Mouse (Mus musculus): Measurements from ENCODE around the gene Ubqlnl. TPM values are rescaled to one million over a fixed set of nuclear protein-coding genes. Genes with fewer than 3 reads are reported as not detected.

The Ubqlnl gene
- polyA plus RNA-seq, 1 experiment from 2014 or later = not detected

- Histone ChIP-seq H3K9ac (ENCODE audit: low read depth, low read length) (no peak overlapping the region), H3K4me2 (ENCODE audit: low read length) (no peak overlapping the region), H3K27ac (ENCODE audit: low read length) (no peak overlapping the region), H3K4me1 (ENCODE audit: control insufficient read depth, insufficient read depth, low read length) (no peaks in the 10 kb centered on the region), H3K9me3 (replicated peaks; ENCODE audit: control insufficient read depth, low read length, poor library complexity, severe bottlenecking) (no peaks in the 10 kb centered on the region), H3K4me3 (ENCODE audit: low read depth, low read length) (no peak overlapping the region), H3K27me3 (ENCODE audit: control insufficient read depth, insufficient read depth, low read depth, low read length) (no peaks in the 10 kb centered on the region), H3K36me3 (ENCODE audit: control insufficient read depth, insufficient read depth, low read length) (no peaks in the 10 kb centered on the region)
- 82% methylated on average over 6 of the region's 6 CpGs for WGBS
- no peak for ATAC-seq
Observed at GRCm38 (mm10) chr7:104167105-104167504, 16.7 kb upstream of the Ubqlnl start.

- no peak for ATAC-seq
- Histone ChIP-seq H3K9ac (ENCODE audit: low read depth, low read length) (no peak within 1 kb of the TSS), H3K27ac (ENCODE audit: low read length) (no peak within 1 kb of the TSS), H3K36me3 (ENCODE audit: control insufficient read depth, insufficient read depth, low read length) (no peaks in the 10 kb centered on the region), H3K4me2 (ENCODE audit: low read length) (no peak within 1 kb of the TSS), H3K4me3 (ENCODE audit: low read depth, low read length) (no peak within 1 kb of the TSS), H3K4me1 (ENCODE audit: control insufficient read depth, insufficient read depth, low read length) (no peaks in the 10 kb centered on the region), H3K9me3 (replicated peaks; ENCODE audit: control insufficient read depth, low read length, poor library complexity, severe bottlenecking) (no peaks in the 10 kb centered on the region), H3K27me3 (ENCODE audit: control insufficient read depth, insufficient read depth, low read depth, low read length) (no peaks in the 10 kb centered on the region)
- WGBS = 74% methylated on average over 3 of the region's 3 CpGs
Observed at GRCm38 (mm10) chr7:104143179-104143578, 7.2 kb downstream of the Ubqlnl start, which contains the start of gene Ubqln3. TSS of gene Ubqln3 (minus strand) at chr7:104143279.

DNA sequence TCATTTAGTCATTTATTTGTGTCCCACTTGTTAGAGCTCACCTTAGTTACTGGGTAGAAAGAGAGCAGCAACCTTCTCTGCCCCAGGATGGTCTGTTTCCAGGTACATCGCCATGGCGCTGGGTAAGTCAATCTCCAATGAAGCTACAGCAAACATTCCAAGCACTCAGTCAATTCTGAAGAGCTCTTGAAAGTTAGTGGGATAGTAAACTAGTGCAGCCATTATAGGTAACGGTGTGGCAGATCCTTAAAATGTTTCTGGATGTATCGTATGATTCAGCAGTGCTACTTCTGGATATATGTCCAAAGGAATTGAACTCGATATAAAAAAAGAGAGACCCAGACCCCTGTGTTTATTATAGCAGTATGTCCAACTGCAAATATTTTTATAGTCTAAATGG is 13.1 kb downstream of the Ubqlnl start, which contains the start of gene Olfr643:
TSS of gene Olfr643 (minus strand) at position 101 of the 400 bp plus-strand sequence.
- Histone ChIP-seq H3K9ac (ENCODE audit: low read depth, low read length) (no peak within 1 kb of the TSS), H3K4me3 (ENCODE audit: low read depth, low read length) (no peak within 1 kb of the TSS), H3K4me1 (ENCODE audit: control insufficient read depth, insufficient read depth, low read length) (no peaks in the 10 kb centered on the region), H3K27me3 (ENCODE audit: control insufficient read depth, insufficient read depth, low read depth, low read length) (no peaks in the 10 kb centered on the region), H3K36me3 (ENCODE audit: control insufficient read depth, insufficient read depth, low read length) (no peaks in the 10 kb centered on the region), H3K9me3 (replicated peaks; ENCODE audit: control insufficient read depth, low read length, poor library complexity, severe bottlenecking) (no peaks in the 10 kb centered on the region), H3K4me2 (ENCODE audit: low read length) (no peak within 1 kb of the TSS), H3K27ac (ENCODE audit: low read length) (no peak within 1 kb of the TSS)
- ATAC-seq = no peak
- WGBS = 88% methylated on average over 5 of the region's 5 CpGs

DNA sequence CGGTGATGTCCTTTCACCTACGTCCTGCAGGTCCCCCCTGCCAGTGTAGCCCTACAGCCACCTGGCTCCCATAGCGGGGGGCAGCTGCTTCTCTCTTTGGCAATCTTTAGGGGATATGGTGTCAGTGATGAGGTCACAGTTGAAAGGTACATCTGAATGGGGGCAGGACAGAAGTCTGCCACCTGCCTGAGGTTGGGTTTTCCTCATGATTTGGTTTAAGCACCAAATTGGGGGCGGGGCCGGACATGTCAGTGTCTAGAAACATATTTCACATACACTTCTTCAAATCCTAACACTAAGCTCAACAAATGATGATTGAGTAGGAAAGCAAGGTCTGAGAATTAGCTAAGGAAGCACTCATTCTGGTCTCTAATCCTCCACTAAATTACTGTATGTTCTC is 20.6 kb downstream of the Ubqlnl start, which contains the start of gene Ubqln5:
TSS of gene Ubqln5 (minus strand) at position 101 of the 400 bp plus-strand sequence.
- WGBS = 90% methylated on average over 5 of the region's 5 CpGs
- no peak for ATAC-seq
- H3K9me3 ChIP-seq (replicated peaks; ENCODE audit: control insufficient read depth, low read length, poor library complexity, severe bottlenecking) = no peaks in the 10 kb centered on the region; the same call in 1 of the 2 replicates

DNA sequence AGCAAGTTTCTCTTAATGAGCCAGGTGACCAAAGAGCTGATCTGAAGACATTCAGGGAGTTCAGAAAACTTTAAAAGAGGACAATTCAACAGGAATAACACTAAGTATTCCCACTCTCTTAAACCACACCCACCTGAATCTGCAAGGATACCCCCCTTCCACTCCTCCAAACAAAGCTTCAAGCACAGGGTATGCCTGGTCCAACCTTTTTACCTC is 45.7 kb downstream of the Ubqlnl start, which contains the start of gene Olfr646:
TSS of gene Olfr646 (plus strand) at position 117 of the 216 bp plus-strand sequence.
- no peak within 1 kb of the TSS for H3K27ac ChIP-seq (ENCODE audit: low read length)
- H3K4me2 ChIP-seq (ENCODE audit: low read length) = no peak within 1 kb of the TSS
- no peak within 1 kb of the TSS for H3K4me3 ChIP-seq (ENCODE audit: low read depth, low read length)

More for the DNA sequence above, 20.6 kb downstream of the Ubqlnl start, which contains the start of gene Ubqln5:
- Histone ChIP-seq H3K4me1 (ENCODE audit: control insufficient read depth, insufficient read depth, low read length) (no peaks in the 10 kb centered on the region), H3K27me3 (ENCODE audit: control insufficient read depth, insufficient read depth, low read depth, low read length) (no peaks in the 10 kb centered on the region), H3K36me3 (ENCODE audit: control insufficient read depth, insufficient read depth, low read length) (no peaks in the 10 kb centered on the region), H3K4me2 (ENCODE audit: low read length) (no peak within 1 kb of the TSS), H3K27ac (ENCODE audit: low read length) (no peak within 1 kb of the TSS), H3K9ac (ENCODE audit: low read depth, low read length) (no peak within 1 kb of the TSS), H3K4me3 (ENCODE audit: low read depth, low read length) (no peak within 1 kb of the TSS)

DNA sequence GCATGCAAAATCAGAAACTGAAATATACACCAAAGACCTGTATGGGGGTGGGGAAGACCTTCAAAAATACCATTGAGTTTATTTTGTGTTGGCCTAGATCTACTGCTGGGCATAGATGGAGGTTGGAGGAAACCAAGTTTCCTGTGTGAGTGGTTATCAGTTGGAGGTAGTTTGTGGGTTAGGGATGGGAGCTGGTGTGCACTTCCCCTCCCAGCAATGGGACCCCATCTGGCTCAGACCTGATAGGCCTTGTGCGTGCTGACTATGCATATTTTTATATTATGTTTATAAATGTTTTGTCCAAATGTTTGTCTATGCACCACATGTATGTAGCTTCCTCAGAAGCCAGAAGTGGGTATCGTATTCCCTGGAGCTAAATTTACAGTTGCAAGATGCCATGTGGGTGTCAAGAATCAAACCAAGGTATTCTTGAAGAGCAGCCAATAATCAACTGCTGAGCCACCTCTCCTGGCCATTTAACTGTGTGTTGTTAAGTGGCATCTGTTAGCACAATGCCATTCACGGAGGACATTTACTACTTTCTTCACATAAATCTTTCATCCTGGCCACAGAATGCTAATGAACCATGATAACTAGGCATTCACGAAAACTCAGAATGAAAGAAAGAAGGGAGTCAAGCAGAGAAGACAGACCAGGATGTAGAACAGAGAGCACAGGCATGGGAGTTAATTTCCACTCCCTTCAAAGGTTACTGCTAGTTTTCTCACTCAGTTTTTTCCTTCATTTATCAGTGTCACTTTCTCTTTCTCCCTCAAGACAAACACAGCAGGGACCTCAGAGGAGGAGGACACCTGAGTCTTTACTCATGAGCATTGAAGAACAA is 46.2 kb downstream of the Ubqlnl start:
- WGBS = 70% methylated on average over 4 of the region's 4 CpGs
- no peaks in the 10 kb centered on the region for H3K36me3 ChIP-seq (ENCODE audit: control insufficient read depth, insufficient read depth, low read length)
- H3K4me3 ChIP-seq (ENCODE audit: low read depth, low read length) = no peak overlapping the region
- H3K9ac ChIP-seq (ENCODE audit: low read depth, low read length) = no peak overlapping the region
- no peaks in the 10 kb centered on the region for H3K27me3 ChIP-seq (ENCODE audit: control insufficient read depth, insufficient read depth, low read depth, low read length)
- H3K4me1 ChIP-seq (ENCODE audit: control insufficient read depth, insufficient read depth, low read length) = no peaks in the 10 kb centered on the region
- H3K9me3 ChIP-seq (replicated peaks; ENCODE audit: control insufficient read depth, low read length, poor library complexity, severe bottlenecking) = no peaks in the 10 kb centered on the region
- H3K27ac ChIP-seq (ENCODE audit: low read length) = no peak overlapping the region
- no peak overlapping the region for H3K4me2 ChIP-seq (ENCODE audit: low read length)
- no peak for ATAC-seq

More for the DNA sequence above, 45.7 kb downstream of the Ubqlnl start, which contains the start of gene Olfr646:
- H3K9ac ChIP-seq (ENCODE audit: low read depth, low read length) = no peak within 1 kb of the TSS
- H3K27me3 ChIP-seq (ENCODE audit: control insufficient read depth, insufficient read depth, low read depth, low read length) = no peaks in the 10 kb centered on the region
- no peak for ATAC-seq
- no peaks in the 10 kb centered on the region for H3K9me3 ChIP-seq (replicated peaks; ENCODE audit: control insufficient read depth, low read length, poor library complexity, severe bottlenecking)
- no peaks in the 10 kb centered on the region for H3K4me1 ChIP-seq (ENCODE audit: control insufficient read depth, insufficient read depth, low read length)
- H3K36me3 ChIP-seq (ENCODE audit: control insufficient read depth, insufficient read depth, low read length) = no peaks in the 10 kb centered on the region

Other genes with a start within 250 kb of the Ubqlnl start
- gene Olfr65, start 247.1 kb downstream of the Ubqlnl start, polyA plus RNA-seq (2015; fragmentation: Nextera tagmentation; extraction: Ambion mirVana) = not detected in 2 replicates
- not detected in 2 replicates for gene Olfr631, start 221.7 kb downstream of the Ubqlnl start, polyA plus RNA-seq (2015; fragmentation: Nextera tagmentation; extraction: Ambion mirVana)
- gene Olfr632, start 216.2 kb downstream of the Ubqlnl start, polyA plus RNA-seq (2015; fragmentation: Nextera tagmentation; extraction: Ambion mirVana) = not detected in 2 replicates
- gene Olfr633, start 206.1 kb downstream of the Ubqlnl start, polyA plus RNA-seq (2015; fragmentation: Nextera tagmentation; extraction: Ambion mirVana) = not detected in 2 replicates
- gene Olfr635, start 179.4 kb downstream of the Ubqlnl start, polyA plus RNA-seq (2015; fragmentation: Nextera tagmentation; extraction: Ambion mirVana) = 0.03 TPM in 1 of 2 replicates, not detected in the other
- gene Olfr638, start 151.8 kb downstream of the Ubqlnl start, polyA plus RNA-seq (2015; fragmentation: Nextera tagmentation; extraction: Ambion mirVana) = not detected in 2 replicates
- gene Olfr639, start 133.3 kb downstream of the Ubqlnl start, polyA plus RNA-seq (2015; fragmentation: Nextera tagmentation; extraction: Ambion mirVana) = 0.04 TPM in 1 of 2 replicates, not detected in the other
- gene Olfr640, start 125.0 kb downstream of the Ubqlnl start, polyA plus RNA-seq (2015; fragmentation: Nextera tagmentation; extraction: Ambion mirVana) = not detected in 2 replicates
- not detected in 2 replicates for gene Olfr641, start 115.1 kb downstream of the Ubqlnl start, polyA plus RNA-seq (2015; fragmentation: Nextera tagmentation; extraction: Ambion mirVana)
- not detected in 2 replicates for gene Olfr642, start 97.9 kb downstream of the Ubqlnl start, polyA plus RNA-seq (2015; fragmentation: Nextera tagmentation; extraction: Ambion mirVana)
- not detected in 2 replicates for gene 4930516K23Rik, start 89.1 kb downstream of the Ubqlnl start, polyA plus RNA-seq (2015; fragmentation: Nextera tagmentation; extraction: Ambion mirVana)
- gene Olfr644, start 78.7 kb downstream of the Ubqlnl start, polyA plus RNA-seq (2015; fragmentation: Nextera tagmentation; extraction: Ambion mirVana) = not detected in 2 replicates
- gene Olfr645, start 65.1 kb downstream of the Ubqlnl start, polyA plus RNA-seq (2015; fragmentation: Nextera tagmentation; extraction: Ambion mirVana) = not detected in 2 replicates
- not detected in 2 replicates for gene Olfr646, start 45.7 kb downstream of the Ubqlnl start, polyA plus RNA-seq (2015; fragmentation: Nextera tagmentation; extraction: Ambion mirVana)
- gene Ubqln5, start 20.7 kb downstream of the Ubqlnl start, polyA plus RNA-seq (2015; fragmentation: Nextera tagmentation; extraction: Ambion mirVana) = not detected in 2 replicates
- not detected in 2 replicates for gene Olfr643, start 13.2 kb downstream of the Ubqlnl start, polyA plus RNA-seq (2015; fragmentation: Nextera tagmentation; extraction: Ambion mirVana)
- gene Ubqln3, start 7.3 kb downstream of the Ubqlnl start, polyA plus RNA-seq (2015; fragmentation: Nextera tagmentation; extraction: Ambion mirVana) = not detected in 2 replicates
- gene Olfm5, start 14.3 kb upstream of the Ubqlnl start, polyA plus RNA-seq (2015; fragmentation: Nextera tagmentation; extraction: Ambion mirVana) = not detected in 2 replicates
- 0.66 and 0.67 TPM in 2 replicates for gene Olfr648, start 32.8 kb upstream of the Ubqlnl start, polyA plus RNA-seq (2015; fragmentation: Nextera tagmentation; extraction: Ambion mirVana)
- not detected in 2 replicates for gene Olfr649, start 45.4 kb upstream of the Ubqlnl start, polyA plus RNA-seq (2015; fragmentation: Nextera tagmentation; extraction: Ambion mirVana)
- 0.35 and 0.46 TPM in 2 replicates for gene Trim6, start 68.2 kb upstream of the Ubqlnl start, polyA plus RNA-seq (2015; fragmentation: Nextera tagmentation; extraction: Ambion mirVana)
- gene Trim34a, start 93.9 kb upstream of the Ubqlnl start, polyA plus RNA-seq (2015; fragmentation: Nextera tagmentation; extraction: Ambion mirVana) = 0.76 and 0.89 TPM in 2 replicates
- 0.12 and 0.21 TPM in 2 replicates for gene Trim5, start 137.5 kb upstream of the Ubqlnl start, polyA plus RNA-seq (2015; fragmentation: Nextera tagmentation; extraction: Ambion mirVana)
- gene Trim12a, start 164.9 kb upstream of the Ubqlnl start, polyA plus RNA-seq (2015; fragmentation: Nextera tagmentation; extraction: Ambion mirVana) = 1.6 and 1.7 TPM in 2 replicates
- gene Trim34b, start 178.9 kb upstream of the Ubqlnl start, polyA plus RNA-seq (2015; fragmentation: Nextera tagmentation; extraction: Ambion mirVana) = not detected in 2 replicates
- gene Trim12c, start 202.8 kb upstream of the Ubqlnl start, polyA plus RNA-seq (2015; fragmentation: Nextera tagmentation; extraction: Ambion mirVana) = 1.4 and 1.5 TPM in 2 replicates
- gene Trim30b, start 219.3 kb upstream of the Ubqlnl start, polyA plus RNA-seq (2015; fragmentation: Nextera tagmentation; extraction: Ambion mirVana) = not detected in 2 replicates

Data from midbrain, embryonic 16.5 days (tissue).